Mouse (Mus musculus): ENCODE measurements around the gene Erich3.

DNA sequence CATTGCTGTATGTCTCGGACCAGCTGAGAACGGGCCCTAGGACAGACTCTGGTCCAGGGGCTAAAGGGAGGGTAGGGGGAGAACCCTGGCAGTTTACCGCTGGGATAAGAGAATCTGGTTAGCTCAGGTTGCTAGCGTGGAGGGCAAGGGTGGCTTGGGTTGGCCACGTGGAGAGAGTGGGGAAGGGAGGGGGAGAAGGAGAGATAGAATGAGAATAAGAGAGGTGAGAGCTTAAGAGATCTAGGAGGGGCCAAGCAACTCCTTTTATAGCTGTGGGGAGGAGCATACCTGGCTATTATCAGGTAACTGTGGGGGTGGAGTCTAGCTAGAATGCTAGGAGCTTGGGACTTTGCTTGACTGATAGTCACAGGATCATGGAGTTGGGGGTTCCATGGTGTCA is 7.4 kb downstream of the Erich3 start:
- TF ChIP-seq CTCF (IDR thresholded peaks at IDR 0.05; ENCODE audit: control insufficient read depth, insufficient read depth, insufficient replicate concordance, low read depth, low read length) (no peak), POLR2A (IDR thresholded peaks at IDR 0.05; ENCODE audit: control insufficient read depth, low read depth, low read length) (no peak)
